Mouse (Mus musculus) lung, postnatal 0 days (tissue): ENCODE measurements around the gene Gm18596. TPM values are rescaled to one million over a fixed set of nuclear protein-coding genes. Genes with fewer than 3 reads are reported as not detected.
"Not testable (repeated sequence)": the region's sequence is repeated elsewhere in the genome, so short reads cannot be mapped to it uniquely, and the experiment has no call there.

Source experiments
- ATAC-seq: fragments of 200-750 bp; cut with Nextera tagmentation; 2 replicates; pipeline ENCODE4 v1.8.0; 2017; ENCODE audit warnings: moderate library complexity
- DNase-seq: peaks from one replicate; pipeline ENCODE4 v3.0.0-alpha.2; 2016; ENCODE audit warnings: low spot score
- H3K27ac ChIP-seq: fragments of 300-500 bp; sonication (generic); 2 replicates; pipeline ENCODE4 v1.5.1; 2014; ENCODE audit warnings: antibody characterized with exemption, mild to moderate bottlenecking, low read length, mixed read lengths
- H3K27me3 ChIP-seq: fragments of 300-500 bp; sonication (generic); replicated peaks from 2 replicates; pipeline ENCODE4 v1.6.1; 2014; ENCODE audit warnings: low read length, mixed read lengths; ENCODE audit not compliant: insufficient read depth
- H3K36me3 ChIP-seq: fragments of 300-500 bp; sonication (generic); 2 replicates; pipeline ENCODE4 v1.6.1; 2014; ENCODE audit warnings: low read length, mixed read lengths; ENCODE audit not compliant: insufficient read depth
- H3K4me1 ChIP-seq: fragments of 300-500 bp; sonication (generic); 2 replicates; pipeline ENCODE4 v1.6.1; 2014; ENCODE audit warnings: antibody characterized with exemption, low read depth, low read length, mixed read lengths; ENCODE audit not compliant: insufficient read depth
- H3K4me2 ChIP-seq: fragments of 300-500 bp; sonication (generic); replicated peaks from 2 replicates; pipeline ENCODE4 v1.6.1; 2014; ENCODE audit warnings: low read depth, mild to moderate bottlenecking, low read length, moderate library complexity, mixed read lengths
- H3K4me3 ChIP-seq: fragments of 300-500 bp; sonication (generic); 2 replicates; pipeline ENCODE4 v1.5.1; 2014; ENCODE audit warnings: low read depth, low read length
- H3K9ac ChIP-seq: fragments of 300-500 bp; sonication (generic); replicated peaks from 2 replicates; pipeline ENCODE4 v1.6.1; 2014; ENCODE audit warnings: low read depth, mild to moderate bottlenecking
- H3K9me3 ChIP-seq: fragments of 300-500 bp; sonication (generic); 2 replicates; pipeline ENCODE4 v1.6.1; 2016; ENCODE audit warnings: low read length, mixed read lengths
- CTCF ChIP-seq: IDR thresholded peaks from 2 replicates; pipeline ENCODE4 v1.5.1; 2016; ENCODE audit warnings: antibody characterized with exemption, mild to moderate bottlenecking
- EP300 ChIP-seq: IDR thresholded peaks from 2 replicates; pipeline ENCODE4 v1.6.1; 2016; ENCODE audit warnings: antibody characterized with exemption, mild to moderate bottlenecking, control low read depth
- WGBS: fragments of 180-500 bp; shearing (Covaris S2); extraction: QIAGEN DNeasy Blood & Tissue Kit; methylation state at CpG from one replicate; pipeline ENCODE4 v1.1.7; 2014; 5-methylcytosine and 5-hydroxymethylcytosine counted together
- polyA plus RNA-seq: library from polyadenylated mRNA; unstranded; fragments of >200 nt; fragmentation: Nextera tagmentation; extraction: Ambion mirVana; gene quantifications from 2 replicates; pipeline ENCODE4 v1.2.1, GENCODE M21; 2015

Gene Gm18596
- polyA plus RNA-seq, 1 experiment from 2014 or later: not detected

DNA sequence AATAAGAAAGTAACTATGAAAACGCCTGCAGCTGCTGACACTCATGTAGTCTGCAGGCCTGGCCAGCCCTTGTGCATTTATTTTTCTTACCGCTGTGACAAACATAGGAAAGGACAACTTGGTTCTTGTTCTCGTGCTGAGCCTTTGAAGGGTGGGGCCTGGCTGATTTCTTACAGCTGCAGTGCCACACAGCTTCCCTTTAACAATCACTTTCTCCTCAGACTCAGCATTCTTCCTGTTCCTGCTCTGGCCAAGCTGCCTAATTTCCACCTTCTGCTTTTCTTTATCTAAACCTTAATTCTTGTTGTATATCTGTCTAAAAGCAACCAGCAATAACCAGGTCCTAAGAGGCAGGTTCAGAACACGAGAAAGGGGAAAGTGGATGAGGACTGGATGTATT lies 28.7 kb downstream of the Gm18596 start:
- Histone ChIP-seq H3K9ac (no peak overlapping the region), H3K4me3 (no peak overlapping the region), H3K9me3 (no peaks in the 10 kb centered on the region), H3K4me1 (no peaks in the 10 kb centered on the region), H3K27me3 (no peaks in the 10 kb centered on the region), H3K4me2 (no peak overlapping the region), H3K27ac (no peak overlapping the region), H3K36me3 (no peaks in the 10 kb centered on the region)
- DNase-seq (no peak), ATAC-seq (no peak)
- 45% methylated on average over 4 of the region's 4 CpGs for WGBS
- no peak for TF ChIP-seq EP300
- no peak for TF ChIP-seq CTCF

DNA sequence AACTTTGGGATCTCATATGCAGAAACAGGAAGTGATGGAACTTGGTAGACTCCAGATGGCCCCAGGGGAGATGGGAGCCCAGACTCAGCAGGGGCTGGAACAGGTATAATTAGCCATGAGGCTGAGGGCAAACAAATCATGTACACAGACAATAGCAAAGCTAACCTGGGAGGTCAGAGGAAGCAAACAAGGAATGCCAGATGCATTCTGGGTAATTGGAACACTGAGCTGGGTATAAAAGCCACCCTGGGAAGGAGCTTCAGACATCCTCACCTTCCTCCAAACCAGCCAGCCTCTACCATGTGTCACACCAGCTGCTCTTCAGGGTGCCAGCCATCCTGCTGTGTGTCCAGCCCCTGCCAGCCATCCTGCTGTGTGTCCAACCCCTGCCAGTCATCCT lies 31.3 kb downstream of the Gm18596 start, which contains the start of gene Gm10024:
TSS of gene Gm10024 (plus strand) at position 301 of the 400 bp plus-strand sequence.
- ATAC-seq, H3K9ac ChIP-seq, H3K9me3 ChIP-seq, H3K27me3 ChIP-seq, H3K4me3 ChIP-seq, H3K36me3 ChIP-seq, DNase-seq, H3K27ac ChIP-seq, H3K4me2 ChIP-seq, H3K4me1 ChIP-seq: not testable (repeated sequence)

DNA sequence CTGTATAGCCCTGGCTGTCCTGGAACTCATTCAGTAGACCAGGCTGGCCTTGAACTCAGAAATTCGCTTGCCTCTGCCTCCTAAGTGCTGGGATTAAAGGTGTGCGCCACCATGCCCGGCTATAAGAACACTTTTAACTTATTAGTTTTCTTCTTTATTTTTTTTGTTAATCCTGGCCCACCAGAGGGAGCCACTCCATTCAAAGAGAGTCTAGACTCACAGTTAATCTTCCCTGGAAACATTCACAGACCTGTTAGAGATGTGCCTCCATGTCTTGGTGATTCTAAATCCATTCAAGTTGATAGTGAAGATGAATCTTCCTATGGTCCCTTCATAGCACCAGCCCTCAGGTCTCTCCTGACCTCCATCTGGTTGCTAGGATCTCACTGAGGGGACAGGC lies 32.6 kb downstream of the Gm18596 start:
- DNase-seq: no peak
- H3K9me3 ChIP-seq: no peaks in the 10 kb centered on the region
- H3K4me3 ChIP-seq: no peak overlapping the region
- H3K36me3 ChIP-seq: no peaks in the 10 kb centered on the region
- 63% methylated on average over 3 of the region's 3 CpGs for WGBS
- ATAC-seq: no peak
- no peak overlapping the region for H3K27ac ChIP-seq
- no peak overlapping the region for H3K4me2 ChIP-seq
- H3K9ac ChIP-seq: no peak overlapping the region
- no peaks in the 10 kb centered on the region for H3K4me1 ChIP-seq
- TF ChIP-seq CTCF (peak; percentile 26), EP300 (no peak)
- H3K27me3 ChIP-seq: no peaks in the 10 kb centered on the region

DNA sequence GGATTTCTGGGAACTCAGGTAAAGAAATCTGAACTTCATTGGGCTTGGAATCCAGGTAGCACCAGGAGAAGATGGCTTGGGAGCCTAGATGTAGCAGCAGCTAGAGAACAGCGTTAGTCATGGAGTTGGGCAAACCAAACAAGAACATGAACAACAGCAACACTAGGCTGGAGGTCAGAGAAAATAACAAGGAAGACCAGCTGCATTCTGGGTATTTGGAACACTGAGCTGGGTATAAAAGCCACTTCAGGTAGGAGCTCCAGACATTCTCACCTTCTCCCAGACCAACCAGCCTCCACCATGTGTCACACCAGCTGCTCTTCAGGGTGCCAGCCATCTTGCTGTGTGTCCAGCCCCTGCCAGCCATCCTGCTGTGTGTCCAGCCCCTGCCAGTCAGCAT lies 36.1 kb downstream of the Gm18596 start, which contains the start of gene Gm10272:
TSS of gene Gm10272 (plus strand) at position 301 of the 400 bp plus-strand sequence.
- Histone ChIP-seq H3K27me3 (no peaks in the 10 kb centered on the region), H3K9me3 (no peaks in the 10 kb centered on the region), H3K36me3 (no peaks in the 10 kb centered on the region), H3K9ac (no peak within 1 kb of the TSS), H3K4me1 (no peaks in the 10 kb centered on the region), H3K4me2 (no peak within 1 kb of the TSS), H3K4me3 (no peak within 1 kb of the TSS), H3K27ac (no peak within 1 kb of the TSS)
- DNase-seq (no peak), ATAC-seq (no peak)
- WGBS: 100% methylated on average over 1 of the region's 1 CpGs
- TF ChIP-seq EP300: no peak
- no peak for TF ChIP-seq CTCF

DNA sequence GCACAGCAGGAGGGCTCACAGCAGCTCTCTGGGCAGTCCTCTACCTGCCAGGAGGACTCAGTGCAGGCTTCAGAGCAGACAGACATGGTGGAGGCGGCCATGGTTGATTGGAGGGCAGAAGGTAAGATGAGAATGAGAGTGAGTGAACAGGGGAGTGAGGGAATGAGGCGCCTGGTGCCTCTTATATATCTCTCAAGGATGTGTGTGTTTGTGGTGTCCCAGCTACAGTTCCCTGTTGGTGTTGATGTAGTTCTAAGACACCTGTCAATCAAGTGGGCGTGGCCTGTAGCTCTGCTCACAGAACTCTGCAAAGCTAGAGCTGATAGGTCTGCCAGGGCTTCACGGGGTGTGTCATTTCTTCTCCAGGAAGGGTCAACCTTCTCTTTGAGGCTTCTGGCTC lies 45.3 kb downstream of the Gm18596 start, which contains the start of gene Gm9508:
TSS of gene Gm9508 (minus strand) at position 101 of the 400 bp plus-strand sequence.
- no peak for ATAC-seq
- H3K27ac ChIP-seq: no peak within 1 kb of the TSS
- DNase-seq: no peak
- 19% methylated on average over 4 of the region's 4 CpGs for WGBS
- H3K36me3 ChIP-seq: no peaks in the 10 kb centered on the region
- no peak within 1 kb of the TSS for H3K9ac ChIP-seq
- H3K27me3 ChIP-seq: no peaks in the 10 kb centered on the region
- no peak within 1 kb of the TSS for H3K4me2 ChIP-seq
- no peaks in the 10 kb centered on the region for H3K9me3 ChIP-seq
- no peak within 1 kb of the TSS for H3K4me3 ChIP-seq
- H3K4me1 ChIP-seq: no peaks in the 10 kb centered on the region
- TF ChIP-seq EP300 (no peak), CTCF (no peak)

Other genes with a start within 250 kb of the Gm18596 start
- gene Fam207a, start 226.9 kb downstream of the Gm18596 start, polyA plus RNA-seq: 26.8 and 27.2 TPM in 2 replicates
- gene Itgb2, start 212.4 kb downstream of the Gm18596 start, polyA plus RNA-seq: 19.1 and 21.1 TPM in 2 replicates
- gene Pttg1ip, start 160.9 kb downstream of the Gm18596 start, polyA plus RNA-seq: 189 and 207 TPM in 2 replicates
- 185 and 209 TPM in 2 replicates for gene Sumo3, start 136.5 kb downstream of the Gm18596 start, polyA plus RNA-seq
- gene Gm49325, start 136.4 kb downstream of the Gm18596 start, polyA plus RNA-seq: 4.9 and 6.4 TPM in 2 replicates
- 59.8 and 65.6 TPM in 2 replicates for gene Ube2g2, start 120.4 kb downstream of the Gm18596 start, polyA plus RNA-seq
- gene Tspear, start 56.1 kb downstream of the Gm18596 start, polyA plus RNA-seq: 0.12 and 0.13 TPM in 2 replicates
- gene Gm19402, start 51.9 kb downstream of the Gm18596 start, polyA plus RNA-seq: not detected in 2 replicates
- gene Gm9508, start 45.4 kb downstream of the Gm18596 start, polyA plus RNA-seq: not detected in 2 replicates
- gene Gm10272, start 36.0 kb downstream of the Gm18596 start, polyA plus RNA-seq: not detected in 2 replicates
- not detected in 2 replicates for gene Gm10024, start 31.2 kb downstream of the Gm18596 start, polyA plus RNA-seq
- gene Gm10142, start 26.8 kb downstream of the Gm18596 start, polyA plus RNA-seq: not detected in 2 replicates
- not detected in 2 replicates for gene Krtap12-1, start 22.0 kb downstream of the Gm18596 start, polyA plus RNA-seq
- gene Gm10100, start 16.2 kb downstream of the Gm18596 start, polyA plus RNA-seq: not detected in 2 replicates
- gene Gm9736, start 8.7 kb upstream of the Gm18596 start, polyA plus RNA-seq: not detected in 2 replicates
- gene Gm3233, start 17.0 kb upstream of the Gm18596 start, polyA plus RNA-seq: not detected in 2 replicates
- gene Gm3238, start 28.7 kb upstream of the Gm18596 start, polyA plus RNA-seq: not detected in 2 replicates
- gene Gm7138, start 34.3 kb upstream of the Gm18596 start, polyA plus RNA-seq: not detected in 2 replicates
- not detected in 2 replicates for gene Gm3250, start 39.9 kb upstream of the Gm18596 start, polyA plus RNA-seq
- gene Gm7137, start 45.6 kb upstream of the Gm18596 start, polyA plus RNA-seq: not detected in 2 replicates
- gene Gm9639, start 52.4 kb upstream of the Gm18596 start, polyA plus RNA-seq: not detected in 2 replicates
- gene Gm19668, start 56.5 kb upstream of the Gm18596 start, polyA plus RNA-seq: not detected in 2 replicates
- gene Gm9507, start 69.2 kb upstream of the Gm18596 start, polyA plus RNA-seq: not detected in 2 replicates
- gene Gm2696, start 72.0 kb upstream of the Gm18596 start, polyA plus RNA-seq: not detected in 2 replicates
- not detected in 2 replicates for gene Krtap10-4, start 84.5 kb upstream of the Gm18596 start, polyA plus RNA-seq
- not detected in 2 replicates for gene Krtap10-10, start 93.3 kb upstream of the Gm18596 start, polyA plus RNA-seq
- gene Gm36176, start 104.2 kb upstream of the Gm18596 start, polyA plus RNA-seq: not detected in 2 replicates
- not detected in 2 replicates for gene Gm10318, start 110.2 kb upstream of the Gm18596 start, polyA plus RNA-seq
- not detected in 2 replicates for gene Gm3285, start 119.3 kb upstream of the Gm18596 start, polyA plus RNA-seq
- gene Lrrc3, start 159.9 kb upstream of the Gm18596 start, polyA plus RNA-seq: 1.2 and 1.6 TPM in 2 replicates
- gene Trpm2, start 227.9 kb upstream of the Gm18596 start, polyA plus RNA-seq: 0.52 and 0.74 TPM in 2 replicates
- 15.1 and 16.8 TPM in 2 replicates for gene 1810043G02Rik, start 235.9 kb upstream of the Gm18596 start, polyA plus RNA-seq